Mouse (Mus musculus): ENCODE data around the gene Grin2b. TPM values are rescaled to one million over a fixed set of nuclear protein-coding genes. Genes with fewer than 3 reads are reported as not detected.

Grin2b gene
- polyA plus RNA-seq, 2 experiments from 2014 or later: 0.09 TPM; not detected in 1

- ATAC-seq: no peak
These were observed 493.1 kb downstream of the Grin2b start for GRCm38 (mm10) chr6:135680105-135680710.

- no peak for ATAC-seq
These were observed 498.9 kb downstream of the Grin2b start for GRCm38 (mm10) chr6:135674380-135674779.

DNA sequence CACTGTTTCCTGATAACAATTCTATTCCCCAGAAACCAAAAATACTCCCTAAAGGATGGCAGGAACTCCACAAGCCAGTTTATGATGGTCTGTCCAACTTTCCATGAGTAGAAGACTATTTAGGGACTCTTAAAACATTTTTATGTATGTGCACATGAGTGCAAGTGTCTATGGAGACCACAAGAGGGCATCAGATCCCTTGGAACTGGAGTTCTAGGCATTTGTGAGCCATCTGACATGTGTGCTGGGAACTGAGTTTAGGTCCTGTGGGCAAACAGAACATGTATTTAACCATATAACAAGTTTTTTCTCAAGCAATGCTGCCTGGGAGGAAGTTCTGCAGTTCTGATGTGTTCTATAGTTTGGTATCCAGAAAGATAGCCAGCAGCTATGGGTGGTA is 501.3 kb downstream of the Grin2b start:
- ATAC-seq: no peak

Other genes with a start within 250 kb of the Grin2b start
- gene Gm8994, start 154.0 kb upstream of the Grin2b start, polyA plus RNA-seq (2017; shearing (Covaris generic)): not detected
- 1 to 10 TPM in 1 of 2 experiments, under 1 TPM in 1; 0.82 to 1.1 TPM for gene E330021D16Rik, start 242.1 kb upstream of the Grin2b start, polyA plus RNA-seq (2017; shearing (Covaris generic))

Data from activated CD4-positive, CD25-positive, alpha-beta regulatory T cell, adult 4 months (primary cell).